Mouse (Mus musculus): Measurements from ENCODE around the gene Lgr6.
A peak's percentile ranks its signal among the peaks of the same experiment; 100 is the strongest.

Lgr6 gene

GRCm38 (mm10) chr1:135009833-135010232 lies 95.2 kb downstream of the Lgr6 start:
- DNase-seq: no peak

- DNase-seq: no peak
Measured at GRCm38 (mm10) chr1:135005696-135006095, 99.4 kb downstream of the Lgr6 start.

GRCm38 (mm10) chr1:135003346-135003745 lies 101.7 kb downstream of the Lgr6 start:
- DNase-seq: no peak

- no peak for DNase-seq
Measured at GRCm38 (mm10) chr1:135000527-135000926, 104.5 kb downstream of the Lgr6 start.

DNA sequence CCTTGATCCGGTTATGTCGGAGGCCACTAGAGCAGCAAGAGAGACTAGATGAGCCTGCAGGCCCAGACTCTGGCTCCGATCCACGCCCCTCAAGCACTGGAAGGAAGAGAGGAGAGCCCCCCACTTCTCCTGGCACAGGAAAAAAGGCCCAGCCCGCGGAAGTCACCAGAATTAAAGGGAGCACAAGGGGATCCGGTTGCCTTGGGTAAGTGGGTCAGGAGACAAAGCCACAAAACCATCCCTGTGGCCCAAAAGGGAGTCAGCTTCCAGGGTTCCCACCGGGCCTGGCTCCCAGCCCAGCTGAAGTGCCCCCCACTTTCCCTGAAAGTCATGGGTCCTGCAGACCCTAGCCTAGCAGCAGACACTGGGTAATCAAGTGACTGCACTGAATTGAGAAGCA lies 106.8 kb downstream of the Lgr6 start:
- DNase-seq: no peak

GRCm38 (mm10) chr1:134997568-134997967 lies 107.5 kb downstream of the Lgr6 start:
- no peak for DNase-seq

DNA sequence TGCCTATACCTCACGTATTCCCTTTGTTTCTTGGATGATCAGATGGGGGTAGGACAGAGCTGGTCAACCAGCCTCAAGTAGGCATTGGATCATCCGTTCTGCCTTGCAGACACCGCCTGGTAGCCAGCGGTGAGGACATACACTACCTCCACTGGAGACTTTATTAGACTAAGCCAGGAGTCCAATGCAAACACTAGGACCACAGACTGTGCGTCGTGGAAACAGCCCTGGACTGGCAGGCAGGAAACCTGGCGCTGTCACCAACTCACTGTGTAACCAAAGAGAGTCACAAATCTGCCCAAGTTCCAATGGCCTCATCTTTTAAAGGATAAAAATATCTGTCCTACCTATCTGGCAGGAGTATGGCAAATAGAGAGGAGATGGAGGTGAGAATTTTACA lies 108.6 kb downstream of the Lgr6 start:
- no peak for DNase-seq

- peak; percentile 29 to 39 for DNase-seq
Measured at GRCm38 (mm10) chr1:134995954-134996353, 109.1 kb downstream of the Lgr6 start.

DNA sequence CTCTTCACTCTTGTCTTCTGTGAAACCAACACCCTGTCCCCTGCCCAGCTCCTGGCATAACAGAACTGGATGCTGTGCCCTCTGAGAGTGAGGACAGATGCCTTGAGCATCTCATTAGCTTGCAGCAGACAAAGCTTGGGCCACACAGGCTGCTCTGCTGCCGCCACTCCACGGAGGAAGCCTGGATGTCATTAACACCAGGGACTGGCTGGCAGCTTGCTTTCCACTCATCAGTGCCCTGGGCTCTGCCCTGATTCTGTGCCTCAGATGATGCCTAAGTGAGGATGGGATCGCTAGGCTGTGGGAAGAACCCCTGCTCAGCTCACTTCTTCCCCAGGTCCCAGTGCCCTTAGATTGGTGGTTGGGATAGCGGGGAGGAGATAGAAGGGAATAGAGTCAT lies 109.6 kb downstream of the Lgr6 start:
- DNase-seq: no peak

GRCm38 (mm10) chr1:134994739-134995138 lies 110.3 kb downstream of the Lgr6 start:
- no peak for DNase-seq

GRCm38 (mm10) chr1:134992046-134992645 lies 112.9 kb downstream of the Lgr6 start:
- DNase-seq: peak; percentile 39 to 59

DNA sequence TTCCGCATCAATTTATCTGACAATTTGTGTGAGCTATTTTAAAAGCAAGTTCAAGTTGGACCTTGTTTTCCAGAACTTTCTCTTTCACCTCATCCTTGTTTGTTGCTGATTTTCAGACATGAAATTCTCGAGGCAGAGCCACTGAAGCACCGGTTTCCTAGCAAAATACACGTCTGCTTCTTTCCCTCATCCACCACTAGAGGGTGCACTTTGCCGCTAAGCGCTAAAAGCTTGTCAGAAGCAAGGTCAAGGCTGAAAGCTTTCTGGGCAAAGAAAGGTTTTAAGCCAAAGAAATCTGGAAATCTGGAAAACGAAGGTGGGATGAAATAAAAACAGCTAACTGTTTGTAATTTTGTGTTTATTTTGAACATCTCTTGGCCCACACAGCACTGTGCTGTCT lies 115.7 kb downstream of the Lgr6 start:
- DNase-seq: peak; percentile 83 to 86

GRCm38 (mm10) chr1:134987962-134988341 lies 117.1 kb downstream of the Lgr6 start:
- DNase-seq: no peak

DNA sequence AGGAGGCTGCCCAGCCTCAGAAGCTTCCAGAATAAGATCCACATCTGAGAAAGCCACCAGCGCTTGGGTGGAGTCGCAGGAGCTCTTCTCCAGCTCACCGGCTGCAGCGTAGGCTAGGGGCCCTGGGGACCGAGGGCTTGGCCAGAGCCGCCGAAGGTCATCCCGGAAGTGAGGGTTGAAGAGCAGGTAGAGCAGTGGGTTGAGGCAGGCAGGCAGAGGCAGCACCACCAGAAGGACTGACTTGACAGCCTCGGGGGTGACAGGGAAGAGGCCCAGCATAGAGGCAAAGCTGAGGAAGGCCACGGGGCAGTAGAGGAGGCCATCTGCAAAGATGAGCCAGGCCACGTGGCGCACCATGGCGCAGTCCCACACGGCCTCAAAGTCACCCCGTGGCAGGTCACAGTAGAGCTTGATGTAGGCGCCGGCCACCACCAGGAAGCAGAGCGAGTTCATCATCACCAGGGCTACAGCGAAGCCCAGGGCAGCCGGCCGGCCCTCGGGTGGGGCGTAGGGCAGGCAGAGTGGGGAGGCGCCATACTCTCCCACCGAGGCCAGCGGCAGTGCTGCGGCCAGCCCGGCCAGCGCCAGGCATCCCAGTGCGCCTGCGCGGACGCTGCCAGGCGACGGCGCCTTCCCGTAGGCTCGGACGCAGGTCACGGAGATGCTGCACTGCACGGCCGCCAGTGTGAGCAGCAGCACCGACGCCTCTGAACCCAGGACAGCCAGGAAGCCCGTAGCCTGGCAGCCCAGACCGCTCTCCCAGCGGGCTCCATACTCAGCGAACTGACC lies 117.7 kb downstream of the Lgr6 start:
- peak; percentile 71 to 81 for DNase-seq

DNA sequence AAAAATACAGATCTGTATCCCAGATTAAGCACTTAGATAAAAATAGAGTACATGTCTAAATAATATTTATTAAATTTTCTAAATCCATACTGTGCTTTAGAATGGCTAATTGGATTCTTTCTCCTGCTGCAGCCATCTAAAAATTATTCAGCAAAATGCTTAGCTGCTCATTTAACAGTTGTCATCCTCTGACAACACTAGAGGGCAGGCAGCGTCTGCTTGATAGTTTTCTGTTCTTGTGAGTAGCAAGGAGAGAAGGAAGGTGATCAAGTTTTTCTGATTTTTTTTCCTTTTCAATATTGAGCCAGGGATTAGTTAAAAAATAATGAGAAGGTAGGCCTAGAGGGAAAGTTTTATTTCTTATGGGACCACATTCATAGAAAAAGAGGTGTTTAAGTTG lies 132.2 kb downstream of the Lgr6 start:
- DNase-seq: no peak

DNA sequence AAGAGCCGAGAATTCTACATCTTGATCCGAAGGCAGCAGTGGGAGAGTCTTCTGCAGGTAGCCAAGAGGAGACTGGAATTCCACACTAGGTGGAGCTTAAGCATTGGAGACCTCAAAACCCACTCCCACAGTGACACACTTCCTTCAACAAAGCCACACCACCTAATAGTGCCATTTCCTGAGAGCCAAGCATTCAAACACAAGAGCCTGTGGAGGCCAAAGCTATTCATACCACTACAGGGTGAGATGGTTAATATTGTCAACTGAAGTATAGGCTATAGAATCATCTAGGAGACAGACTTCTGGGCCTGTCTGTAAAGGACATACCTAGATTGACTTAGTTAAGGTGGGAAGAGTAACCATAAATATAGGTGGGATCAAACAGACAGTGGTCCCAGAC lies 139.6 kb downstream of the Lgr6 start:
- DNase-seq: no peak

GRCm38 (mm10) chr1:134962821-134963220 lies 142.3 kb downstream of the Lgr6 start:
- peak; percentile 25 to 43 for DNase-seq

- DNase-seq: peak; percentile 96 to 98
Measured at GRCm38 (mm10) chr1:134962053-134962803, 142.8 kb downstream of the Lgr6 start, which contains the start of gene Ube2t. Gene Ube2t, plus strand, starts transcription at chr1:134962565.

DNA sequence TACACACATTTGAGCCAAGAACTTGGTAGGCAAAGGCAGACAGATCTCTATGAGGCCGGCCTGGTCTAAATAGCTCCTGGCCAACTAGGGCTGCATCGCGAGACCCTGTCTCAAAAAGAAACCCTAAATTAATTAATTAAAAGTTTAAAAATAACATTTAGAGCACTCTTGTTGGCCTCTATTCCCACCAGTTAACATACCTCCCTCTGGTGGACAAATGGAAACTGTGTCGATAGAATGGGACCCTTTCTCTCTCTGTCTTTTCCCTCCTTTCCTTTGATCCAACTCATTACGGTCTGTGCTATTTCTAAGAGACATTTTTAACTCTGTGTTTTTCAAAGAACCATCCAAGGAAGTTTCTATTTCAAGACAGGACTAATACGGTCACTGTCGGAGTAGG lies 144.4 kb downstream of the Lgr6 start:
- no peak for DNase-seq

DNA sequence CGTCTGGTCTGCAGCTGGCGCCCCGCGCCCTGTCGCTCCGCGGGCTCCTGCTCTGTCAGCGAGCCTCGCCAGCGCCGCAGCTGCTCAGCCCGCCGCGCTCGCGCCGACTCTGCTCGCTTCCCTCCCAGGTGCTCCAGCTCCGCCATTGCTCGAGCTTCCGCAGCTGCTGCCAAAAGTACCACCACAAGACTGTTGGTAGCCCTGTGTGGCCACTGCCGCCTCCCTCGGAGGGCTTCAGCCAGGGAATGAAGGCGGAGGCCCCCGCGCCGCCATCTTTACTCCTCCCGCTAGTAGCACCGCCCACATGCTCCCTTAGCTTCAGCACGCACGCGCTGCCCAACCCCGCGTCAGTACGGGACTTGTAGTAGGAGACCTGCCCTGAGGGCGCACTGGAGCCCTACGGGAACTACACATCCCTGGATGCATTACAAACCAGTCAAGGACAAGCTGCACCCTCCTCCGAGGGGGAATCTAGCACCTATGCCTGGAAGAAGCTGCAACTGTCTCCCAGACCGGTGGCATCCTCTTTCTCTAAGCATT lies 149.4 kb downstream of the Lgr6 start, which contains the start of gene Ppp1r12b:
Gene Ppp1r12b, minus strand, starts transcription at position 306 of the 540 bp plus-strand sequence.
- DNase-seq: peak; percentile 95 to 97

GRCm38 (mm10) chr1:134955050-134955636 lies 149.9 kb downstream of the Lgr6 start:
- DNase-seq: no peak

GRCm38 (mm10) chr1:134949946-134950345 lies 155.1 kb downstream of the Lgr6 start:
- DNase-seq: no peak

DNA sequence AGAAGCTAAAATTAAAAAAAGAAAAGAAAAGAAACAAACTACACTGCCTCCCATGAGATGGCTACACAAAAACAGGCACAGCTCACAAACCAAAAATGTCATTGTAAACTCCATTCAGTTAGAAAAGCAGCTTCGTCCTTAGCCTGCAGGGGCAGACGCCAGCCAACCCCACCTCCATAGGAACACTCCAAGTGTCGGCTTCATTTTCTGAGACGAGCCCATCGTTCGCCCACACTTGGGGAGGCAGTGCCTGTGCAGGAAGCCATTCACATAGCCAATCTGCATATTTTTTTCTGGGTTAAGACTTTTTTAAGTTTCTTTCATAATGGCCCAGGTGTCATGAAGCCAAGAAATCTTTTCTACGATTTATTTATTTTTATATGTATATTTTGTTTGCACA lies 157.5 kb downstream of the Lgr6 start:
- no peak for DNase-seq

Data from kidney, postnatal 4 days (tissue).